Mouse (Mus musculus) MEL-GATA-1-ER (cell line): ENCODE data around the gene Pithd1.
A peak's percentile ranks its signal among the peaks of the same experiment; 100 is the strongest.

Experiments used
- DNase-seq: peaks from one replicate; pipeline ENCODE4 v3.0.0-alpha.2; 2012; ENCODE audit warnings: low read depth; ENCODE audit errors: extremely low read depth

The Pithd1 gene

GRCm38 (mm10) chr4:135929405-135929804, 57.7 kb downstream of the Pithd1 start:
- DNase-seq: no peak

- DNase-seq: no peak
These were observed 58.7 kb downstream of the Pithd1 start for GRCm38 (mm10) chr4:135928376-135928775.

GRCm38 (mm10) chr4:135926861-135927260, 60.2 kb downstream of the Pithd1 start:
- no peak for DNase-seq

GRCm38 (mm10) chr4:135926195-135926808, 60.8 kb downstream of the Pithd1 start:
- DNase-seq: peak; percentile 98
